Mouse (Mus musculus) urinary bladder, adult 18-20 months (tissue): Measurements from ENCODE around the gene Txnrd2.
A peak's percentile ranks its signal among the peaks of the same experiment; 100 is the strongest.

Experiments used
- DNase-seq, 2 experiments: peaks; one replicate each; pipeline ENCODE4 v3.0.0; 2022; ENCODE audit warnings: low spot score in 2 of 2, mixed read lengths in 2 of 2

Gene Txnrd2

DNA sequence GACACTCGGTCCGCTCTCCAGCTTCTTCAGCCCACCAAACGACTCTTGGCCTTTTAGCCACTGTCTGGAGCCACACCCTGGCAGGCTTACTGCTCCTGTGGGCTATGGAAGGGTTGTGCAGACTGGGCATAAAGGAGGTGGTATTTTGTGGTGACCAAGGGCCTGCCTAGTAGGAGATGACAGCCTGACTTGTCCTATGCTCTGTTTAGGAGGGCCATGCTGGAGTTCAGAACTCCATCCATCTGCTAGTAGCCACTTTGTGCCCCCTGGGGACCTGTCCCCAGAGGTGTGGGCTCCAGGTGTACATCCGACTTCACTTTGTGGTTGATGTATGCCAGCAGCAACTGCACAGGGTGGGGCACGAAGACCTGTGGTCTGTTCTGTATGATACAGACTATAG is 32.6 kb upstream of the Txnrd2 start:
- DNase-seq = no peak

DNA sequence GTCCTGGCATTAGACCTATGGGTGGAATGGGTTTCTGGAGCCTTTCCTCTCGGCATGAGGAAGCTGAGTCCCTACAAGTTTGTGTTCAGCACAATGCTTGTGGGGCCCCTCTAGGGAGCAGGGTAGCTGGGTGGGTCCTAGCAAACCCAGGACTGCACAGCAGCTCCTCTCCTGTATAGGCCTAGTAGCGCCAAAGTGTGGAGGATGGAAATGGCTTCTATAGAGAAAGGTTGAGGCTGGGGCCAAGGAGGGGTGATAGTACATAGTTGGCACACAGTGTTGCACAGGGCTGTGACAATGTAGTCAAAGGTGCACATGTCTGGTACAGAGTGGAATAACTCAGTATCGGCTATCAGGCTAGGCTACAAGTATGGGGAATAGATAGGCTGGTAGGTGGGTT is 32.1 kb upstream of the Txnrd2 start:
- no peak for DNase-seq

DNA sequence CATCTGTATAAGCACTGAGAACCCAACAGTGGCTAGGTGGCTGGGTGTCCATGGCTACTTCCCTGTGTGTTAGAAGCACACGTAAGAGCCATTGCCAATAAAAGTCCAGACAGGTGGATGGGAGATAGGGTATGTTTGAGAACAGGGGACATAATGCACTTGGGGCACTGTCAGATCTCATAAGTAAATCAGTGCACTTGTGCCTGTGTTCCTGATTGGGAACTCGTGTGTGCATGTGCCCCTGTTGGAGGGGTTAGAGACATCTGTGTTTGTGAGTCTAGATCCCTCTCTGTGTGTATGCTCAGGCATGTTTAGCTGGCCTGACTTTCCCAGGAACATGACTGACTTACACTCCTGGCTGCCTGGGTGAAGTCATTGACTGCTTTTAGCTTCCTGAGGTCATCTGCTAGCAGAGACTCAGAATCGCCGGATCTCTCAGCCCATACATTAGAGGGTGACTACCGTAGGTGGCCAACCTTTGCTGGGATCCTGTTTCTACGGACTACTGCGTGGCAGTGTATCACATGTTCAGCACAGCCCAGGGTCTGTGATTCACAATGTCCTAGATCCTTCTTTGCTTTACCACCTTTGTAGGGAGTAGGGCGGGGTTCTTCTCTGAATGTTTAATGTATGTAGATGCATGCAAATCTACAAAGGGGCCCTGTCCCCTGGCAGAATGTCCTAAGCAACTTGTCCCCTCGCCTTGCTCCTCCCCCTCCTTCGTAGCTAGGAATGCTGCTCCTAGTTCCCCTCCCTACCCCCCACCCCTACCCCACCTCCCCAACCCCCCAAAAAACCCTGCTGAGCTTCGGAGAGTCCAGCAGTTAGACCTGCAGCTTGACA is 31.2 kb upstream of the Txnrd2 start:
- DNase-seq = no peak

DNA sequence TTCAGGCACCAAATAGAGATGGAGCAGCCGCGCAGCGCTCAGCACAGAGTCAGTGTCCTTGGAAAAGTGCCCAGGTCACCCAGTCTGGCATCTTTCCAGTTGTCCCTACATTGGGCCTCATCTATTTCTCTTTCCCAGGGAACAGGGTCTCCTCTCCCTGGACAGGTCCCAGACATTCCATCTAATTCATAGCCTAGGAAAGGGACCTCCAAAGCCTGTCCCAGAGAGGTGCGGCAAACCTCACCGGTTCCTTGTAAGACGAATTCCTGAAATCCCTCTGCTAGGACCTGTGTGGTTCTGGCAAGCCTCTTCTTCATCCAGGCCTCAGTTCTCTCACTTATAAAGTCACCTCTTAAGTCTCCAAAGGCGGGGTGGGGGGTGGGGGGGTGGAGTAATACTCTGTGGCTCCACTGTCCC is 30.6 kb upstream of the Txnrd2 start:
- DNase-seq = no peak

DNA sequence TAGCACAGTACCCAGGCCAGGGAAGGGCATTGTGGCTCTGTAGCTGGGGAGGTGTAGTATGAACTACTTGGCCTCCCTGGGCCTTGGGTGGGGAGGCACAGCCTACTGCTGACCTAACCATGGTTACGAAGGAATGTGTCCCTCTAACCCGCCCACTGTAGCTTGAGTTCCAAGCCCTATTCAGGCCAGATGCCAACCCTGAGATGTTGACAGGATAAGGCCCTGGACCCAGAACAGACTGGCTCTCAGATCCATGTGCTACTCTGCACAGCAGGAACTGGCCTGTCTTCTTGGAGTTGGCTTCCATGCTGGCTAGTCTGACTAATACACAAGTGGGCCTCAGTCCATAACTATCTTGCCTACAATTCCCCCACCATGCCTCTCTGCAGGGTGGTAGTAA is 30.0 kb upstream of the Txnrd2 start:
- peak in 1 of 2 experiments; percentile 70 for DNase-seq

DNA sequence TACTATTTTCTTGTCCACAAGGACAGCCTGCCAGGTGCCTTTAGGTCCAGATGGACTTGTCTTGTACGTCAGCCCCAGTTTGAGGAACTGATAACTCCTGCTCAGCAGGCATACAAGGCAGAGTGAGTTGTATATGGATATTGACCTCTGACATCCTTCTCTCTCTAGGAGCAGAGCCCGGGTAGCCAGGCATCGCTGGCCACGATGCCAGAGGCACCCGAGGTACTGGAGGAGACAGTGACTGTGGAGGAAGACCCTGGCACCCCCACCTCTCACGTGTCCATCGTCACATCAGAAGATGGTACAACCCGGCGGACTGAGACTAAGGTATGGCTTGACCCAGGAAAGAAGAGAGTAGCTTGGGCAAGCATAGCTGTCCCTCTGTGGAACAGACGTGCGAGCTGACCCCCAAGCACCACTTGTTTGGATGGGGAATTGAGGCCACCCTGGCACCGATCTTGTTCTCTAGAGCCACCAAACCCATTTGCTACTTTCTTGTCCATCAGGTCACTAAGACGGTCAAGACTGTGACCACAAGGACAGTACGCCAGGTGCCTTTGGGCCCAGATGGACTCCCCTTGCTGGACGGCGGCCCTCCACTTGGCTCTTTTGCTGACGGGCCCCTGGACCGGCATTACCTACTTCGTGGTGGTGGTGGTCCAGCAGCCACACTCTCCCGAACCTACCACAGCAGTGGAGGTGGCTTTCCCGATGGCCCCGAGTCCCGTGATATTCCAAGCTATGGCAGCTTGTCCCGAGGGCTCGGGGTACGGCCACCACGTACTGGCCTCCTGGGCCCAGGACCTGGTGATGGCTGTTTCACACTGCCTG is 29.2 kb upstream of the Txnrd2 start:
- no peak for DNase-seq

DNA sequence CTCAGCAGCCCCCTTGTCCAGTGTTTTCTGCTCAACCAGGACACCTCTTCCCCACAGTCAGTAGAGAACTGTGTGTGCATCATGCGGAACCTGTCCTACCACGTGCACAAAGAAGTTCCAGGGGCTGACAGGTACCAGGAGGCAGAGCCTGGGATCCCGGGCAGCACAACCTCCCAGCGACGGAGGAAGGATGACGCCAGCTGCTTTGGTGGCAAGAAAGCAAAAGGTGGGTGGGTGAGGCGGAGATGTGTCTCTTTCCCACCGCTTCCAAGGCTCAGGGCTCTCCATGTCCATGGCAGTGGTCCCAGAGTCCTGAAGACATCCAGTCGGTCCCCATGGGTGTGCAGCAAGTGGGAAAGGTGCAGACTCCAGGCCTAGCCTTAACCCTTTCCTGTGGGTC is 26.2 kb upstream of the Txnrd2 start:
- no peak for DNase-seq

DNA sequence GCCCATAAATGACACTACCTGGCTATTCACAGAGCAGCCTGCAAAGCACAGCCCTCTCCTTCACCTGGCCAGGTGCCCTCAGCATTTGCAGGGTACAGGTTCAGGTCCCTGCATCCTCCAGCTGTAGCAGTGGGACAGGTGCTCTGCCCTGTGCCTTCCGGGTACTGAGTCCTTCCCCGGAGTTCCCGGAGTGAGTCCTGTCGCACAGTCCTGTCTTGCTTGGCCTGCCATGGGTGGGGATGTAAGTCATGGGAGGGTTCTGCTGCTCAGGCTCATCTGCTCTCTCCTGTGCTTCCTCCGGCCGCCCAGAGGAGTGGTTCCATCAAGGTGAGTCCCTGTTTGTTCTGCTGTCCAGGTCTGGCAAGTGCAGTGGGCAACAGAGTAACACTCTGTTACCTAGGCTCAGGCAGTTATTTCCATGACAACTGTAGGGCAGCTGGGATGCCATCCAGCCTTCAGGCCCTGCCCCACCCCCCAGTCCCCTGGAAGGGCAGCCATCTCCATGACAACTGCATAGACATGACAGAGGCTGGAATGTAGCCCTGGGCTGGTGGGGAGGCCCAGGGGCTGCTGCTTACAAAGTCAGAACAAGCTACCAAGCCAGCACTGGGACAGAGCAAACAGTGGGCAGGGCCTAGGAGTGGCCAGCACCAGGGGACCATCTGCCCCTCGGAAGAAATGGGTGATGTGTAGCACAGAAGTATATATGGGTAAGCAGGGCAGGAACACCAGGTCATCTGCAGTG is 25.5 kb upstream of the Txnrd2 start:
- no peak for DNase-seq

DNA sequence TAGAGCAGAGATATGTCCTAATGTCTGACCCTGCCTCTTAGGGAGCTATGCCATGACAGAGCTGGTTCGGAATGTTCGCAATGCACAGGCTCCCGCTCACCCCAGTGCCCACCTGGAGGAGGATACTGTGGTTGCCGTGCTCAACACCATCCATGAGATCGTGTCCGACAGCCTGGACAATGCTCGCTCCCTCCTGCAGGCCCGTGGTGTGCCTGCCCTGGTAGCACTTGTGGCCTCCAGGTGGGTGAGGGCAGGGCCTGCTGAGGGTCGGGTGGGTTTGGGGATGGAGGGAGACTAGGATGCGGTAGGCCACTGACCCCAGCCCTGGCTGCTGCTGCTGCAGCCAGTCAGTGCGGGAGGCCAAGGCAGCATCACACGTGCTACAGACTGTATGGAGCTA is 22.9 kb upstream of the Txnrd2 start:
- DNase-seq = no peak

DNA sequence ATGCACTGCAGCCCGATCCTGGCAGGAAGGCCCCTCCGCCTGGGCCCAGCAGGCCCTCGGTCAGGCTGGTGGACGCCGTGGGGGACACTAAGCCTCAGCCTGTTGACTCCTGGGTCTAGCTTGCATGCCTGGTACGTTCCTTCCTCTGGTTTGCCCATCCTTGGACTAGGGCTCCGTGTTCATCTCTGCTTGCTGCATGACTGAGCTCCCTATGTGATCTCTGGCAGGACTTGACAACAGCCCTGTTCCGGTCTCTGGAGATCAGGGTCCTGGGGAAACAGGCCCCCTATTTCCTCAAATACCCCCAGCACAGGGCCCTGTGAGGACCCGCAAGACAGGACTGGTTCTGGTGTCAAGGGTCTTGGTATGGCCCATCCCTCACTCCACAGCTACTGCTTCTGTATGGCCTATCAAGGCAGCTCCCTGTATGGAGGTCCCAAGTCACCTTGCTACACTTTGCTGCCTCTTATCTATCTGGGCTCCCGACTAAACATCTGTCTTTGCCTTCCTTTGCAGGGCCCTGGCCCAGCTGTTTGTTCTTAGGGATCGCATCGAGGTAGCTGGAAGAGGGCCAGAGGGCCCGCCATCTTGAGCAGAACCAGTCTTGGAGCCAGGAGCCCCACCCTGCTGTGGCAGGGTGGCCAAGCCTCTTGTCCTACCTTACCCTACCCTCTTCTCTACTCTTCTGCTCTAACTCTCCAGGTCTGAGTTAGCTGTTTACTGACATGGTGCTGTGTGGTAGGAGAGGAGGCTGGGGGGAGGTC is 20.9 kb upstream of the Txnrd2 start:
- no peak for DNase-seq

DNA sequence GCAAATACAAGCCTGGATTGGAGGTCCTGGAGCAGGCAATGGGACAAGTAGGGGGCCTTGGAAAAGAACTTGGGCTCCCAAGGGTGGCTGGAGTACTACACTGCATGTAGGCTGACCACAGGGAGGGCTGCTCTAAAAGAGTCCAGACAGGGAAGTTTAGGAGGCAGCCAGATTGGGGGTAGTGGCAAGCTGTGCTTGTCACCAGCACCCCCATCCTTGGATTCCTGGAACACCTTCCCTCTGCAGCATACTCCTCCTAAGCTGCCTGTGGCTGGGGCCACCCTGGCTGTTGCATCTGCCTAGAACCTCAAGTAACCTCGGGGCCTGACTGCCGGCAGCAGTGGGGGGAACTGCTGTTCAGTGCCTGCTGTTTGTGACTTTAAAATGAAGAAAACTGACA is 20.3 kb upstream of the Txnrd2 start:
- no peak for DNase-seq

DNA sequence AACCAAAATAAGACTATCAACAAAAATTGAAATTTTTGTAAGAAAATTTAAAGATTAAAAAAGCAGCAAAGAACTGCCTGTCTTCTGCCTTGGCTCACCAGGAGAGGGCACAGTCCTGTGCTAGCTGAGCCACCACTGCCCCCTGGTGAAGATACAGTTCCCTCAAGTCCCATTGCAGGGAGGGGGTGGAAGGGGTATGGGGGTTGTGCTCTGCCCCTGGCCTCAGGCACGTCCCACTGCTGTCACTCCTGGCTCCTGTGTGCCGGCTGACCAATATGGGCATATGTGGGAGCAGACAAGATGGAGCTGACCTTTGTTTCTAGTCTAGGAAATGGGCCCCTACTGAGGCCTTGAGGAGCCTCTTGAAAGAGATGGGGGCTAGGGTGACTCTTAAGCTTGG is 19.9 kb upstream of the Txnrd2 start:
- DNase-seq = peak in 1 of 2 experiments; percentile 37

DNA sequence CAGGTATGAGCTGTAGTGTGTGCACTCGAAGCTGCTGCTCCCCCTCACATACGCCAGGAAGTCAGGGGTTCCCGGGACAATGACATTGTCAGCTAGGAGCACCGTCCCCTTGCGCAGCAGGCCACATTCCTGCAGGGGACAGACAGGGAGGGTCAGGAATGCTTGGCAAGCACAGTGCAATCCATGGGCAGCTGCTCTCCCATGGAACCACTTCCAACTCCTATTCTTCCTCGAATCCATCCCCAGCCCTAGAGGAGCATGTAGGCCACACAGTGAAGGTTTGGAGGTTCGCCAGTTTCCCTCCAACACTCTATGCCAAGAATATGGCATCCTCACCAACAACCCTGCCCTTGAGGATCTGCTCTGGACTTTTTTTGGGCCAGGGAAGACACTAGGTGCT is 18.3 kb upstream of the Txnrd2 start:
- no peak for DNase-seq

DNA sequence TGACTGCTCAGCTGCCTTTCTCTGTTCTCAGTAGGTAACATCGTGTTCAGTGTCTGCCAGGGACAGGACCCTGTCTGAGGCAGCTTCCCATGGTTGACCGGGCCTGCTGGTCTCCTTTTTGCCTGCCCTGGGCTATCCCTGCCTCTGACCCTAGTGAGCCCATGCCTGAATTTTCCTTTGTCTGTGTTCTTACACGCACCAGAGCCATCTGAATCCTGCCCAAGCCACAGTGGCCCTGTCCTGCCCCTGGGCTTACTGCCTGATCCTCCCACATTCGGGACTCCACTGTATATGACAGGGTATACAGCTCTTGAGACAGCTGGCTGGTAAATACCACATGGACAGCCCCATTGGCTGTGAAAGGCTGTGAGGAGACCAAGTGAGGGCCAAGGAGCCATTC is 16.4 kb upstream of the Txnrd2 start:
- no peak for DNase-seq

DNA sequence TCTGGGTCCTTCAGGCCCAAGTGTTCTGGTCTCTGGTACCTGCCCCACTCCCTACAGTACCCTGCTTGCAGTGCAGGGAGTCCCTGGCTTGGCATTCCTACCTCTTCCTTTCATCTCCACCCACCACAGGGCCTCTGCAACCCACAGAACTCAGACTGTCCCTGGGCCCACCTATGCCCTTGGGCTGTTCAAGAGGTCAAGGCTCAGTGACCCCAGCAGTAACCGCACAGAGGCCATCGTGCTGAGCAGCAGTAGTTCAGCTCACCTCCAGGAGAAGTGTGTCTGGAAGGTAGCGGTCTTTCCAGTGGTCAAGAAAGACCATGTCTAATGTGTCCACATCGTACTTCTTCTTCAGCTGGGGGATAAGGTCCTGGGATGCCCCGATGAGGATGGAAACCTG is 15.8 kb upstream of the Txnrd2 start:
- no peak for DNase-seq

DNA sequence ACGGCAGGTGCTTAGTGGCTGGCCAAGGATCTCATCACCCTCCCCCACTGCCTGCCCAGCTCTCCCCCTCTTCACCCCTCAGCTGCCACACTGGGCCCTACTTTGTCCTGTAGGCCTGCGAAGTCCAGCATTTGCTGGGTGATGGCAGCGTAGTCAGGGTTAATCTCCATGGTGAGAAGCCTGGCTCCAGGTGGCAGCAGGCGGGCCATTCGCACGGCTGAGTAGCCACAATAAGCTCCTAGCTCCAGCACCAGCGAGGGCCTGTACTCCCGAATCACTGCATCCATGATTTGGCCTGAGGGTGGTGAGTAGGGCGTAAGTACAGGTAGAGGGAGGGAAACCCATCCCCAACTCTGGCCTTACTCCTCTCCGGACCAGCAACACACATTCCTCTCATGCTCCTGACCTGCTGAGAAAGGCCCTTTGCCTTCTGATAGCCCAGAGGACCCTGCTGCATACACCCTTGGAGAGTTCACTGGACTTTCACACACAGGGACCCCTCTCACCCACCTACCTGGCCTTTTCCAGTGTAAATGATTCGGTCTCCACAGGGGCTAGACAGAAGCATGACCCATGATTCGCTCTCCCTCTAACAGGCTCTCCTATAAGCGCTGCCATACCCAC is 15.0 kb upstream of the Txnrd2 start:
- no peak for DNase-seq

DNA sequence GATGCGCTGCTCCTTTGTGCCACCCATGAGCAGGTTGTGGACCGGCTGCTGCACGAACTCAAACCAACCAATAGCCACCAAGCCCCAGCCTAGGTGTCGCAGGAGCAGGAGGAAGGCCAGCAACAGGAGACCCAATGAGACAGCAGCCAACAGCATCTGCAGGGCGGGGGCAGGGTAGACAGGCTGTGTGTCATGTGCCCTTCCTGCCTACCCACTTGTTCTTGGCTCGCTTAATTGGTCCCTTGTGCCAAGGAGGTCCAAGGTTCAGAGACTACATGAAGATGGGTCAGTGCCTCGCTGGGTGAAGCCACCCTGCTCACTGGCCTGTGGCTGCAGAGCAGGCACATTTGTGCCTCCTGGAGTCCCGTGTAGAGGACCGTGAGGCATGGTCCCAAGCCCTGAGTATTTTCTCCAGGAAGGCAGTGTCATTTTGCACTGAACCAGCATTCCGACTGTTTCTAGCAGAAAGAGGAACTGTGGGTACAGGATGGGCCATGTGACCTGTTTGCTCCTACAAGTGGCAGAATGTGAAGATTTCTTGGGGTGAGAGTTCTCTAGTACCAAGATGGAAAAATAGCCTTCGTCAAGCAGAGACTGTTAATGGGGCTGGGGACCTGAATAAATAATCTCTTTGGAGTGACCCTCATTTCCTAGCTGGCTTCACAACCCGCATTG is 14.2 kb upstream of the Txnrd2 start:
- no peak for DNase-seq

DNA sequence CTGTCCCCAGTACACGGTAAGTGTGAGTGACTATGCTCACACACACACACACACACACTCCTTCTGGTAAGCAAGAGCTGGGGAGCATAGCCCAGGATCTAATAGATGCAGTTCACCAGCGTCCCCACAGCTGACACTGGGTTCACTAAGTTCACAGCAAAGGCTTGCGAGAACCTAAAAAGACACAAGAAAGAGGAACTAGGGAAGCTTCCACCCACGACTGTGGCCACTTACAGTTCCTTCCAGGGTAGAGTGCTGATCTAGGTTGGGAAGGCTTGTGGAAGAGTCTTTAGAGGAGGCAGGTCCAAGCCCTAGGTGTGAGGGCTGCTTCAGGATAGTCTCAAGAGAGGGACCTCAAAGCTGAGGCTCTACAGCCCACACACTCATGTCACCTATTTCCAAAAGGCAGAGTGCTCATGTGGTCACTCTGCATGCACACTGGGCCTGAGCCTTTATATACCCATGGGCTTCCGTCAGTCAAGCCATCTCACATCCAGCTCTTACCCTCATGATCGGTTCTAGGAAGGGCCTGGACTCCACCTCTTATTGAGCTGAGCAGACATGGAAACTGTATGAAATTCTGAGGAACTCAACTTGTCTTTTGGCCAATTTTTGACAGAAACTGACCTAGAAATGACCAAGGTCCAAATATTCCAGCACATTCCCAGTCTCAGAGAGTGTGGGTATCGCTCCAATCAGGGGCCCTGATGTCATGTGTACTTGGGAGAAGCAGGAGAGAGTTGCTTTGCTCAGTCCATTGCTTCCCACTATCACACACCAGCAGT is 13.0 kb upstream of the Txnrd2 start:
- no peak for DNase-seq

DNA sequence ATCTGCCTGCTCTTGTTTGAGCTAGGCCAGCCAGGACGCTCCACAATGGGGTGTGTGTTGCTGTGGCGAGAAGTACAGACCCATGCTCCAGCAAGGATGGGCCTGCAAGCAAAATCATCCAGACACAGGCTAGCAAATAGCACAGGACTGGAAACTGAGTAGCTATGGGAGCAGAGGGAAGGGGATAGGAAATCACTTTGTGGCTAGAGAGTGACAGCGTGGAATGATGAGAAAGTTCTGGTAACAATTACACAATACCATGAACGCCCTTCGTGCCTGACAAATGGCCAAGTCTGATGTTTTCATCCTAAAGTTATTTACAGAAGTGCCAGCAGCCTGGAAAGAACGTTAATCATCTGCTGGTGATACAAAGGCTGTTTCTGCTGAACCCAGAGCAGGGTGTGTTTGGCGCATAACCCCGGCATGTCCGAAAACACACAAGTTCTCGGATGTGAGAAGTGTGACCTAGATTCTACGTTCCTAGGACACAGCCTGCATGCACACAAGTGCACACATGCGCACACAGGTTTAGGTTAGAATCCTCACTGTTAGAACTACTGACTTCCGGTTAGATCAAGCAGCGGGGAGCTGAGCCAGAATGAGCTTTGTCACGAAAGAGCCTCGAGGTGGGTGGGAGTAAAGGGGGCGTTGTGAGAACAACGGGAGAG is 10.0 kb upstream of the Txnrd2 start:
- peak in 1 of 2 experiments; percentile 74 for DNase-seq
